Mouse (Mus musculus) liver, adult 2 months (tissue): ENCODE measurements at regions not wholly inside any gene's neighbourhood (a gene's known extent, or its start where the extent isn't known, plus 50 kb on each side); places are given as distances from the start of the nearest gene placed in this dataset.

Experiments used
- DNase-seq: peaks from one replicate; pipeline ENCODE4 v3.0.0-alpha.2; 2011; ENCODE audit warnings: low read depth, low spot score; ENCODE audit errors: extremely low read depth
- H3K27ac ChIP-seq: fragments of 200-500 bp; replicated peaks from 2 replicates; pipeline ENCODE4 v1.5.1; 2012; ENCODE audit warnings: low read depth, mild to moderate bottlenecking, control low read depth, inconsistent platforms, low read length; ENCODE audit not compliant: insufficient read depth
- H3K27me3 ChIP-seq: fragments of 200-500 bp; 2 replicates; pipeline ENCODE4 v1.6.1; 2012; ENCODE audit warnings: mild to moderate bottlenecking, moderate library complexity, low read length, inconsistent platforms; ENCODE audit not compliant: control insufficient read depth, insufficient read depth
- H3K36me3 ChIP-seq: fragments of 200-500 bp; 2 replicates; pipeline ENCODE4 v1.6.1; 2012; ENCODE audit warnings: low read length, inconsistent platforms; ENCODE audit not compliant: control insufficient read depth, insufficient read depth
- H3K4me1 ChIP-seq: fragments of 200-500 bp; 2 replicates; pipeline ENCODE4 v1.6.1; 2011; ENCODE audit warnings: low read length; ENCODE audit not compliant: control insufficient read depth, insufficient read depth
- H3K4me3 ChIP-seq: fragments of 200-500 bp; 2 replicates; pipeline ENCODE4 v1.5.1; 2011; ENCODE audit warnings: low read depth, mild to moderate bottlenecking, control low read depth, low read length, moderate library complexity; ENCODE audit not compliant: insufficient read depth
- H3K79me2 ChIP-seq: fragments of 200-500 bp; 2 replicates; pipeline ENCODE4 v1.6.1; 2012; ENCODE audit warnings: inconsistent platforms, mild to moderate bottlenecking, low read length, moderate library complexity; ENCODE audit not compliant: control insufficient read depth, insufficient read depth
- H3K9ac ChIP-seq: fragments of 200-500 bp; 2 replicates; pipeline ENCODE4 v1.6.1; 2012; ENCODE audit warnings: low read depth, mild to moderate bottlenecking, control low read depth, inconsistent platforms, low read length
- CTCF ChIP-seq: fragments of 200-500 bp; IDR thresholded peaks from 2 replicates; pipeline ENCODE4 v1.5.1; 2011; ENCODE audit warnings: low read depth, low read length, control low read depth
- POLR2A ChIP-seq: fragments of 200-500 bp; IDR thresholded peaks from 2 replicates; pipeline ENCODE4 v1.6.1; 2011; ENCODE audit warnings: low read length, control low read depth; ENCODE audit not compliant: insufficient read depth; ENCODE audit errors: extremely low read depth
- WGBS: fragments of 180-500 bp; shearing (Covaris S2); methylation state at CpG from one replicate; pipeline ENCODE4 v1.1.7; 2018; 5-methylcytosine and 5-hydroxymethylcytosine counted together

- no peak for DNase-seq
- Histone ChIP-seq H3K27me3 (no peaks in the 10 kb centered on the region), H3K79me2 (no peaks in the 10 kb centered on the region), H3K27ac (no peak overlapping the region), H3K36me3 (no peaks in the 10 kb centered on the region), H3K4me3 (no peak overlapping the region), H3K4me1 (no peaks in the 10 kb centered on the region), H3K9ac (no peak overlapping the region)
- 98% methylated on average over 8 of the region's 8 CpGs for WGBS
- TF ChIP-seq POLR2A (no peak), CTCF (no peak)
These were observed 63.3 kb upstream of the Dnah5 start for GRCm38 (mm10) chr15:28140301-28140700.

- Histone ChIP-seq H3K27ac (no peak overlapping the region), H3K27me3 (no peaks in the 10 kb centered on the region), H3K4me1 (no peaks in the 10 kb centered on the region), H3K36me3 (no peaks in the 10 kb centered on the region), H3K79me2 (no peaks in the 10 kb centered on the region), H3K9ac (no peak overlapping the region), H3K4me3 (no peak overlapping the region)
- peak; percentile 43 for DNase-seq
- no peak for TF ChIP-seq POLR2A
- no peak for TF ChIP-seq CTCF
- WGBS = 52% methylated on average over 6 of the region's 6 CpGs
These were observed 62.2 kb upstream of the Dnah5 start for GRCm38 (mm10) chr15:28141345-28141744.

- no peak overlapping the region for H3K4me3 ChIP-seq
- no peaks in the 10 kb centered on the region for H3K79me2 ChIP-seq
- no peak overlapping the region for H3K27ac ChIP-seq
- H3K4me1 ChIP-seq = no peaks in the 10 kb centered on the region
- no peak for DNase-seq
- no peaks in the 10 kb centered on the region for H3K27me3 ChIP-seq
- TF ChIP-seq CTCF (no peak), POLR2A (no peak)
- H3K9ac ChIP-seq = no peak overlapping the region
- H3K36me3 ChIP-seq = no peaks in the 10 kb centered on the region
- 83% methylated on average over 7 of the region's 7 CpGs for WGBS
These were observed 59.3 kb upstream of the Dnah5 start for GRCm38 (mm10) chr15:28144217-28144616.

- Histone ChIP-seq H3K4me1 (no peaks in the 10 kb centered on the region), H3K4me3 (no peak overlapping the region), H3K36me3 (no peaks in the 10 kb centered on the region), H3K27ac (no peak overlapping the region), H3K9ac (no peak overlapping the region), H3K27me3 (no peaks in the 10 kb centered on the region), H3K79me2 (no peaks in the 10 kb centered on the region)
- DNase-seq = no peak
- TF ChIP-seq POLR2A (no peak), CTCF (no peak)
- 91% methylated on average over 4 of the region's 4 CpGs for WGBS
These were observed 58.7 kb upstream of the Dnah5 start for GRCm38 (mm10) chr15:28144846-28145245.

GRCm38 (mm10) chr15:28151678-28152077 is 51.9 kb upstream of the Dnah5 start:
- no peak overlapping the region for H3K9ac ChIP-seq
- no peaks in the 10 kb centered on the region for H3K79me2 ChIP-seq
- WGBS = 90% methylated on average over 2 of the region's 2 CpGs
- H3K27me3 ChIP-seq = peaks cover 5% of the 10 kb centered on the region; the same call in 1 of the 2 replicates
- H3K27ac ChIP-seq = no peak overlapping the region
- no peak for TF ChIP-seq CTCF
- no peak for TF ChIP-seq POLR2A
- no peaks in the 10 kb centered on the region for H3K4me1 ChIP-seq
- no peak overlapping the region for H3K4me3 ChIP-seq
- no peak for DNase-seq
- H3K36me3 ChIP-seq = no peaks in the 10 kb centered on the region
